Mouse (Mus musculus) embryo, embryonic 10 days (tissue): ENCODE results near the gene Kcnrg.
"Not testable (repeated sequence)": the region's sequence is repeated elsewhere in the genome, so short reads cannot be mapped to it uniquely, and the experiment has no call there.

Experiments
- DNase-seq: peaks from one replicate; pipeline ENCODE4 v3.0.0-alpha.2; 2015; ENCODE audit warnings: low spot score

Gene Kcnrg

GRCm38 (mm10) chr14:61607157-61607556 is at the start of gene Kcnrg:
Gene Kcnrg (plus strand): TSS chr14:61607457.
- no peak for DNase-seq

DNA sequence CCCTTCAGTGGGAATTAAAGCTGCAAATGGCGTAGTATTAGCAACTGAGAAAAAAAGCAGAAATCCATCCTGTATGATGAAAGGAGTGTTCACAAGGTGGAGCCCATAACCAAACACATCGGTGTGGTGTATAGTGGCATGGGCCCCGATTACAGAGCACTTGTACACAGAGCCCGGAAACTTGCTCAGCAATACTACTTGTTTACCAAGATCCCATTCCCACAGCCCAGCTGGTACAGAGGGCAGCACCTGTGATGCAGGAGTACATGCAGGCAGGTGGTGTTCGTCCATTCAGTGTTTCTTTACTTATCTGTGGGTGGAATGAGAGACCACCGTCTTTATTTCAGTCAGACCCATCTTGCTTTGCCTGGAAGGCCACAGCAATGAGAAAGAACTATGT is 48.4 kb upstream of the Kcnrg start:
- DNase-seq, result no peak

- DNase-seq, result no peak
Measured at GRCm38 (mm10) chr14:61559856-61560255, 47.4 kb upstream of the Kcnrg start.

- DNase-seq, result not testable (repeated sequence)
Measured at GRCm38 (mm10) chr14:61566211-61566610, 41.0 kb upstream of the Kcnrg start.

- no peak for DNase-seq
Measured at GRCm38 (mm10) chr14:61569344-61569743, 37.9 kb upstream of the Kcnrg start.

DNA sequence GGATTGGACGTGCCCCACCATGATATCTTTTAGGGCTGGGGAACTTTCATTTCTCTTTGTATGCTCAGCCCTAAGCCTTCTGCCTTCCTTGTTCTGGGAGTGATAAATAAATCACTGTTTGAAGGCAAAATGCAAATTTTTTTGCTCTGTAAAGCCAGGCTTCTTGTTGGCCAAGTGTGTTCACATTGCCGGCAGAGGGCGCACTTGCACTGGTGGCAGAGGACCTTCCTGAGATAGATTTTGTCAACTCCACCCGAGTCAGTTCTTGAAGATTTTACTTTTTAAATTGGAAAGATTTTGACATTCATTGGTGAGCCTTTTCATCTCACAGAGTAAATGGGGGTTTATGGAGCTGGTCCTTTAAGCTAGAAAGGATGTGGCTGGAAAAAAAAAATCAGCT is 35.9 kb upstream of the Kcnrg start:
- peak; percentile 93 for DNase-seq

GRCm38 (mm10) chr14:61572131-61572530 is 35.1 kb upstream of the Kcnrg start:
- no peak for DNase-seq

- DNase-seq, result no peak
Measured at GRCm38 (mm10) chr14:61575066-61575465, 32.2 kb upstream of the Kcnrg start.

GRCm38 (mm10) chr14:61575941-61576340 is 31.3 kb upstream of the Kcnrg start:
- no peak for DNase-seq

DNA sequence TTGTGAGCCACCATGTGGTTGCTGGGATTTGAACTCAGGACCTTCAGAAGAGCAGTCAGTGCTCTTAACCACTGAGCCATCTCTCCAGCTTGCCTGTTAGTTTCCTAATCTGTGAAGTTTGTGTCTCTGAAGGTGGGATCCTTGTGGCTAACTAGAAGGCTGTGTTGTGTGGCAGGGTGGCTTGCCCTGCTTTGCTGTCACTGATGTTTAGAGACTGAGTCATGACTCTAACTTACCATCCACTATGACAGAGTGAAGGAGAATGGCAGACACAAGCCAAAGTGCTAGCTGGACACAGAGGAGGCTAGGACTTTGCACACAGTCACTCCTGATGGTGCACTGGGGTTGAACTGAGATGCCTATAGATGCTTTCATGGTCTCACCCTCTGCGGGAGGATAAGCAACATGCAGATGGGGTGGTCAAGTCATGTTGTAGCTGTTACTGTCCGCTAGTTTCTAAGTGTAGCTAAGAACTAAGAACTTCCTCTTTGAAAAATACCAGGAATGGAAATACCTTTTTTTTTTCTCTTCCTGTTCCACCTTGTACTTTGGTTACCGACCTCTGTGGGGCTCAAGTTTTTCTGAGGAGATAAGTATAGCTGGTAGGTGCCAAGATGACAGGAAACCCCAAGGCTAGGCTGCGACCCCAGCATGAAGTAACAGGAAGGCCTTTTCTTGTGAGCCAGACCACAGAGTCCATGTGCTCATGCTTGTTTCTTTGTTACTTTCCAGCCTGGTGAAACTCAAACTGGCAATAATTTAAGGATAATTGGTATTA is 17.8 kb upstream of the Kcnrg start:
- DNase-seq, result no peak

DNA sequence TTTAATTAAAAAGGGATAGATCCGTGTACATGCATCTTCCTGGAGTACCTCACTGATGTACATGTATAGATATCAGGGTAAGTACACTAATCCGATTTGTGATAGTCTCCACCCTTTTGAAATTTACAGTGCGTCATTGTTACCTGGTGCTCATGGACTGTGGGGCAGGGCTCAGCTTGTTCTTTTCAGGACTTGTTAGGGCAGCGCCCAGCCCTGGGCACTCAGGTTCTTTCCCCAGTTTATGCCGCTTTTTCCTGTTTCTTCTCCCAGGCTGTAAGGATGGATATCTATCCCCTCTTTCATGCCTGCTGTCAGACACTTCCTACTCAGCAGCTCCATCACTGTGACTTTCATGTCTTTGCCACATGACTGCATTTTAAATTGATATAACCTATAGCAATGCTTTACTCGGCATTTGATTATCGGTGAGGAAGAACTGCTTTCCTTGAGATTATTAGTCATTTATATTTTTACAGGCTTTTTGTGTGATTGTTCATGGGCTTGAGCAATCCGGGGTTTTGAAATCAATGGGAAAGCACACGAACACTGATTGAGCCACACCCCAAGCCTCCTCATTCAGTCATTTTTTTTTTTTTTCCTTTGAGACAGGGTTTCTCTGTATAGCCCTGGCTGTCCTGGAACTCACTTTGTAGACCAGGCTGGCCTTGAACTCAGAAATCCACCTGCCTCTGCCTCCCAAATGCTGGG is 10.4 kb upstream of the Kcnrg start:
- DNase-seq, result no peak

DNA sequence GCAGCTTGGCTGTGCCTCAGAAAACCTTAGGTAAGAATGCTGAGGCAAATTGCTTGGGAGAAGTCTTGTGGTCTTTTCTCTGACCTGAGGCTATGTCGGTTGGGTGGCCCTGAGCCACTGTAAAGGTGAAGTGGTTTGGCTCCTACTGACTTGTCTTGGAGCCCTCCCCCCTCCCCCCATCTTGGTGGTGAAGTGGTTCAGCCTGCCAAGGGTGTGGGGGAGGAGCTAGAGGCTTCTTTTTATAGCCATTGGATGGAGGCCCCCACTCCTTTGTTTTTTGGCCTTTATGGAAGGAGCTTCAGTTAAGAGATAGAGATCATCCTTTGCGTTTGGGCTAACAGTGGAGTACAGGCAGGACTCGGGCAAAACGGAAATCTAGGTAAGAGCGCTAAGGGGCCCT is 9.3 kb upstream of the Kcnrg start, which contains the start of gene Trim13:
Gene Trim13 (plus strand): TSS at position 280 of the 400 bp plus-strand sequence.
- no peak for DNase-seq

DNA sequence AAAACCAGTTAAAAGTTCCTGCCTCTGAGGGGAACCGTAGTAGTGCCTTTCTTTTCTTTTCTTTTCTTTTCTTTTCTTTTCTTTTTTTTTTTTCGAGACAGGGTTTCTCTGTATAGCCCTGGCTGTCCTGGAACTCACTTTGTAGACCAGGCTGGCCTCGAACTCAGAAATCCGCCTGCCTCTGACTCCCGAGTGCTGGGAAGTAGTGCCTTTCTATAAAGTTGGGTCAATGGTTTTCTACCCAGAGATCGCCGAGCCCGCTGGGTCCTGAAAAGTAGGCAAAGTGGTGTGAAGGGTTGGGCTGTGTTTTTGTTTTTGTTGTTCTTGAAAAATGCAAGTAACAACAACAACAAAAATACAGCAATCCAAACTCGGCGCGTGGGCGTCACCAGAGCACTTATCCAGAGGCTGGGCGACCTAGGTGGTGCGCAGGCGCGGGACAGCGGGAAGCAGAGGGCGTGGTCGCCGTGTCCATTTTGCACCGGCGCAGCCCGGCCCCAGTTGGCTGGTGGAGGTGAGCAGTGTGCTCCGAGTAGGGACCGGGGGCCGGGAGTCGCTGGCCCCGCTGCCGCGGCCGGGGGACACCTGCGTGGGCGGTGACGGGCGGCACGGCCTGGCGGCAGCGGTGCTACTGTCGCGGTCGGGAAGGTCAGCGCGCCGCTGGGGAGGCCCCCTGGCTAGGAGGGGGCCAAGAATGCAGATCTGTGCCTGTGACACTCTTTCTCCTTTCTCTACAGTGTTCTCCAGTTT is 8.0 kb upstream of the Kcnrg start:
- DNase-seq, result peak; percentile 95

GRCm38 (mm10) chr14:61601348-61601747 is 5.9 kb upstream of the Kcnrg start:
- no peak for DNase-seq

DNA sequence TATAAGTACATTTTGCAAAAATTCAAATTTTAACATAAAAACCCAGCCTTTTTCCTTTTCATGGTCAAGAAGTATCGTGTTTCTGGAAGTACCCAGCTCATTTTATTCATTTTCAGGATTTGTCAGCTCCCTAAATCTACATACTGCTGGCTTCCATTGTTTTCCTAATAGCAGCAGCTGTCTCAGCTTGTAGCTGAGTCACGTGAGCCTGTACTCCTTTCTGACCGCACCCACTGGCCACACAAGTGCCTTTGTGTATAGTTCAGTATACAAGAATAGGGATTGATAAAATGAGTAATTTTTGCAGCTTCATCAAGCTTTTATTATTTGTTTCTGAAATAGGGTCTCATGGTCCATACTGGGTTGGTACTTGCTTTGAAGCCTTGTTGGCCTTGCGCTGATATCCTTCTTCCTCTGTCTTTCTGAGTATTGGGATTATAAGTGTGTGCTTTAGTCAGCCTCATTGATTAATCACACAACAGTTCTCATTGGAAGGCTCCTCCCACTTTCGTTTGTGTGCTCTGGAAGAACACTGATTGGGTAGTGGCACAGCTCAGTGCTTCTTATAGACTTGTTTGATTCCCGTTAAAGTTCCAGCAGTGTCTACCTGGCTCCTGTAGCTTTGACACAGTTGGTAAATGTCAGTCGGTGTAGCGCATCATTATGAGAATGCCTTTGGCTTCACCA is 4.0 kb upstream of the Kcnrg start:
- DNase-seq, result no peak

- DNase-seq, result no peak
Measured at GRCm38 (mm10) chr14:61604081-61604480, 3.2 kb upstream of the Kcnrg start.

DNA sequence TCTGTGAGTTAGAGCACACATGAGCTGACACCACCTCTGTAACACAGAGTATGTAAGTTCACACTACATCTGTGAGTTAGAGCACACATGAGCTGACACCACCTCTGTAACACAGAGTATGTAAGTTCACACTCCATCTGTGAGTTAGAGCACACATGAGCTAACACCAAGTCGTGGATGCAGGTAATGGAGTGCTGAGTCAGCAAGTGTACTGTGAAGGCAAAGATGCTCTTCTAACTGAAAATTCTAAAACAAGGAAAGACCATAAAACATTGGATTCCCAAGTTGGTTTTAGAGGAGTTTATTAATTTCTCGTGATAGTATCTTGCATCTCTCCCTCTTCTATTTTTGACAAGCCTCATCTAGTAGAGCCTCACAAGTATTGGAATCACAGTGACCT is 1.2 kb upstream of the Kcnrg start:
- DNase-seq, result not testable (repeated sequence)

DNA sequence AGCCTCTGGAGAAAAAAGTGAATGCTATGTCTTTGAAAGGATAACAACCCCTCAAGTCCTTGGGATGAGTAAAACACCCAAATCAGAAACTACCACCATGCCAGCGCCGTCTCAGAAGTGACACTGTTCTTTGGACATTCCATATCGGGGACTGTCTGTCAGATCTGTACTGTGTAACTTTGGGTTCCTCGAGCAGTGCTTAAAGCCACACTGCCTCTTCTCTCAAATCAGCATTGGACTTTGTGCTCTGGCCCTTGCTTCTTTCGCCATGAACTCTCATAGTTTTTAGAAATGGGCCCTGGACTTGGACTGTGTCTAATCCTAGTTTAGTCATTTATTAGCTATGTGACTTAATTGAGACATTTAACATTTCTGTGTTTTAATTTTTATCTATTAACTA is 4.5 kb downstream of the Kcnrg start:
- no peak for DNase-seq

GRCm38 (mm10) chr14:61613319-61613718 is 6.1 kb downstream of the Kcnrg start:
- no peak for DNase-seq

- no peak for DNase-seq
Measured at GRCm38 (mm10) chr14:61620371-61620770, 13.1 kb downstream of the Kcnrg start.

DNA sequence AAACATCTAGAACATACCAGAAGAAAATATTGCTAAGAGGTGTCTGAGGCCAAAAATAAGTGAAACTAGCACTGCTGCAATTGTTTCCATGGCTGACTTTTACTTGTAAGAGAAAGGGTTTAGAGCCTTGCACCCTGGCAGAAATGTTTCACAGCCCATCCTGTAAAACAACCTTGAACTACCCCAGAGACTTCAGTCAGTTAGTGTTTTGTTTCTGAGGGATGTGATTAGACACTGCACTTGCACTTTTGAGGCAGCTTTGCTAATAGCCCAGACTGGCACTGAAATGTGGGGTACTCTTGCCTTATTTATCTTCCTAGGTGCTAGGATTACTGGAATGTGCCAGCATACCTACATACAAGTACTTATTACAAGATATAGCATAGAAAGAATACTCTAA is 28.7 kb downstream of the Kcnrg start:
- DNase-seq, result no peak

DNA sequence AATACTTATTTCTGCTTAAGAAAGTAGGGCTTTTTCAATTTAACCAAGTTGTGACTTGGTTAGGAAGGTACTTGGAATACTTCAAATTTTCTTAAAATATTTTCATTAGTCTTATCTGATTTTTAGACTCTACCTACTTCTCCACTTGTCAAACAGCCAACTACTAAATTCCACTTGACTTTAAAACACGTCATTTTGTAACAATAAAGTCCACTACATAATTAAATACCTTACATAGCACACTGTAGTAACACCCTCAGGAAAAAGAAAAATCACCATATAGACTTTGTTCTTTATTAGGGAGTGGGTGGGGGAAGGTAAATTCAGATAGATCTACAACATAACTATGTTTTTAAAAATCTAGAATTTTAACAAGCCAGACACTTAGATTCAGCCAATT is 35.4 kb downstream of the Kcnrg start:
- DNase-seq, result no peak
